Mouse (Mus musculus): Measurements from ENCODE around the gene Chd1l.

The Chd1l gene

GRCm38 (mm10) chr3:97521946-97522731 lies 87.9 kb downstream of the Chd1l start:
- DNase-seq, result peak; percentile 82 to 83

- no peak for DNase-seq
Measured at GRCm38 (mm10) chr3:97519883-97520282, 90.1 kb downstream of the Chd1l start.

GRCm38 (mm10) chr3:97512296-97512695 lies 97.7 kb downstream of the Chd1l start:
- DNase-seq, result no peak

Measured in cerebellum, postnatal 10 days (tissue).